25 mouse cellular contexts compared by ENCODE assay signal in the genomic region with DNA sequence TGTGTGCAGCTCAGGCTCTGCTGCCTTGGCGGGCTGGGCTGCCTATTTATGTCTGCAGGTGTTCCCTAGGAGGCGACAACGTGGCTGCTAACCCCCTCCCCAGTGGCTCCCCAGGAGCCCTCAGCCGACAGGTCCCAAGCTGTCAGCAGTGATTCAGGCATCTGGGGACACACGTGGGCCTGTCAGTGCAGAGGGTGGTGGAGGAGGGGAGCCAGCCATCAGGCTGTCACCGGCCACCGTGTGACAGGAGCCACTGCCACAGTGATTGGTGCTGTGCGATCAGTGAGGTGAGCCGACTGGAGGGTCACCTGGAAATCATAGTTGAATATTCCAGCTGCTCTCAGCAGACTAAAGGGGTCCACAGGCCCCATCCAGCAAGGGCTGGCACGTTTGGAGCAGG. TPM values are rescaled to one million over a fixed set of nuclear protein-coding genes. Genes with fewer than 3 reads are reported as not detected.
A peak's percentile ranks its signal among the peaks of the same experiment; 100 is the strongest.
DNase-seq lines count a peak whose midpoint lies in the region; ATAC-seq and TF ChIP-seq lines count a peak whose summit lies in the region.
"Had no signal": no experiment of that assay in that cellular context is flagged by ENCODE, and none has a peak within 500 bp of the region (broad histone marks: within the 10 kb centered on the region; RNA-seq: fewer than 3 reads in every experiment).

A gene (minus strand): TSS at position 3 of the 400 bp plus-strand sequence.

- ATAC-seq in forebrain, embryonic 11.5 days (replicated peaks; ENCODE audit: low FRiP score), result no peak
- no peak for ATAC-seq in hindbrain, embryonic 14.5 days (ENCODE audit: low FRiP score)
- no peak for ATAC-seq in neural tube, embryonic 15.5 days (ENCODE audit: low FRiP score)
- no peak for ATAC-seq in activated CD4-positive, CD25-positive, alpha-beta regulatory T cell, adult 4 months
- ATAC-seq: inflammation-experienced regulatory T-cells, adult 6 months had no signal

- no peak for TF ChIP-seq CTCF in layer of hippocampus, adult 2 months (conservative IDR thresholded peaks at IDR 0.05)

- H3K27ac ChIP-seq in forebrain, embryonic 10.5 days, result no peak within 1 kb of the TSS
- H3K27ac ChIP-seq in forebrain, embryonic 11.5 days (ENCODE audit: low read depth, low read length), result no peak within 1 kb of the TSS
- no peak within 1 kb of the TSS for H3K27ac ChIP-seq in hindbrain, embryonic 10.5 days
- no peak within 1 kb of the TSS for H3K27ac ChIP-seq in hindbrain, embryonic 14.5 days
- no peak within 1 kb of the TSS for H3K27ac ChIP-seq in neural tube, embryonic 15.5 days (replicated peaks)
- H3K27ac ChIP-seq in layer of hippocampus, adult 2 months, result no peak within 1 kb of the TSS
- H3K27ac ChIP-seq: heart, embryonic 15.5 days; liver, embryonic 14.5 days; neural tube, embryonic 12.5 days; stomach, embryonic 15.5 days had no signal

- DNase-seq in forebrain, embryonic 10.5 days (ENCODE audit: extremely low spot score, low spot score), result no peak
- DNase-seq in forebrain, embryonic 11.5 days (ENCODE audit: low spot score), result no peak
- no peak for DNase-seq in hindbrain, embryonic 10.5 days (ENCODE audit: low spot score)
- no peak for DNase-seq in hindbrain, embryonic 14.5 days (ENCODE audit: low spot score)
- DNase-seq in neural tube, embryonic 10.5 days (ENCODE audit: extremely low spot score, low spot score), result no peak
- no peak for DNase-seq in layer of hippocampus, adult 2 months (ENCODE audit: low spot score in 2 of 2)
- DNase-seq: adrenal gland, adult 2 months; cerebellum, adult 11 months; cerebellum, postnatal 14 days; embryo, embryonic 11 days; gastrocnemius, postnatal 14 days; kidney, adult 8-10 months; kidney, postnatal 4 days; layer of hippocampus, postnatal 36 days; left cerebral cortex, postnatal 4 days; spleen, adult 18-20 months; thymus, postnatal 25 days had no signal

- no peaks in the 10 kb centered on the region for H3K9me3 ChIP-seq in forebrain, embryonic 10.5 days
- no peaks in the 10 kb centered on the region for H3K9me3 ChIP-seq in forebrain, embryonic 11.5 days (ENCODE audit: control insufficient read depth, low read length)
- peaks cover 4% of the 10 kb centered on the region; the same call in 1 of the 2 replicates for H3K9me3 ChIP-seq in hindbrain, embryonic 10.5 days
- no peaks in the 10 kb centered on the region for H3K9me3 ChIP-seq in hindbrain, embryonic 14.5 days (ENCODE audit: control insufficient read depth, low read length)
- H3K9me3 ChIP-seq in neural tube, embryonic 15.5 days (replicated peaks), result no peaks in the 10 kb centered on the region
- H3K9me3 ChIP-seq: heart, embryonic 15.5 days; neural tube, embryonic 12.5 days; stomach, embryonic 15.5 days had no signal

- no peaks in the 10 kb centered on the region for H3K36me3 ChIP-seq in forebrain, embryonic 10.5 days (replicated peaks)
- no peaks in the 10 kb centered on the region for H3K36me3 ChIP-seq in forebrain, embryonic 11.5 days (ENCODE audit: control insufficient read depth, insufficient read depth, low read length)
- H3K36me3 ChIP-seq in hindbrain, embryonic 10.5 days, result no peaks in the 10 kb centered on the region
- no peaks in the 10 kb centered on the region for H3K36me3 ChIP-seq in hindbrain, embryonic 14.5 days (replicated peaks; ENCODE audit: control insufficient read depth, insufficient read depth)
- no peaks in the 10 kb centered on the region for H3K36me3 ChIP-seq in neural tube, embryonic 15.5 days
- H3K36me3 ChIP-seq: heart, embryonic 15.5 days; neural tube, embryonic 12.5 days; stomach, embryonic 15.5 days had no signal

- H3K27me3 ChIP-seq in forebrain, embryonic 10.5 days (ENCODE audit: poor library complexity, severe bottlenecking), result peaks cover 75% of the 10 kb centered on the region
- H3K27me3 ChIP-seq in forebrain, embryonic 11.5 days (ENCODE audit: control insufficient read depth, insufficient read depth, low read length), result peaks cover 52% of the 10 kb centered on the region
- H3K27me3 ChIP-seq in hindbrain, embryonic 10.5 days (ENCODE audit: insufficient read depth, poor library complexity, severe bottlenecking), result peaks cover 70% of the 10 kb centered on the region
- peaks cover 56% of the 10 kb centered on the region for H3K27me3 ChIP-seq in hindbrain, embryonic 14.5 days (ENCODE audit: control insufficient read depth, insufficient read depth, low read length)
- H3K27me3 ChIP-seq in neural tube, embryonic 15.5 days (replicated peaks), result peaks cover 64% of the 10 kb centered on the region

- no peak within 1 kb of the TSS for H3K9ac ChIP-seq in forebrain, embryonic 11.5 days (ENCODE audit: low read length)
- no peak within 1 kb of the TSS for H3K9ac ChIP-seq in hindbrain, embryonic 14.5 days
- no peak within 1 kb of the TSS for H3K9ac ChIP-seq in neural tube, embryonic 15.5 days (replicated peaks)
- H3K9ac ChIP-seq: liver, embryonic 14.5 days; stomach, embryonic 15.5 days had no signal

- 38% methylated on average over 10 of the region's 10 CpGs for WGBS in forebrain, embryonic 10.5 days
- WGBS in forebrain, embryonic 11.5 days, result 40% methylated on average over 10 of the region's 10 CpGs
- 38% methylated on average over 10 of the region's 10 CpGs for WGBS in hindbrain, embryonic 10.5 days
- WGBS in hindbrain, embryonic 14.5 days, result 38% methylated on average over 10 of the region's 10 CpGs
- WGBS in neural tube, embryonic 15.5 days, result 37% methylated on average over 10 of the region's 10 CpGs

- no peak within 1 kb of the TSS for H3K4me2 ChIP-seq in forebrain, embryonic 11.5 days (ENCODE audit: low read depth, low read length, severe bottlenecking)
- H3K4me2 ChIP-seq in hindbrain, embryonic 14.5 days (replicated peaks), result no peak within 1 kb of the TSS
- peak within 1 kb of the TSS; percentile 54; the same call in 1 of the 2 replicates for H3K4me2 ChIP-seq in neural tube, embryonic 15.5 days

- H3K4me1 ChIP-seq in forebrain, embryonic 10.5 days, result peaks cover 26% of the 10 kb centered on the region
- peaks cover 6% of the 10 kb centered on the region; the same call in 1 of the 2 replicates for H3K4me1 ChIP-seq in forebrain, embryonic 11.5 days (replicated peaks; ENCODE audit: control insufficient read depth, insufficient read depth, low read length)
- H3K4me1 ChIP-seq in hindbrain, embryonic 10.5 days (replicated peaks), result peaks cover 24% of the 10 kb centered on the region
- peaks cover 11% of the 10 kb centered on the region; the same call in 1 of the 2 replicates for H3K4me1 ChIP-seq in hindbrain, embryonic 14.5 days (replicated peaks; ENCODE audit: control insufficient read depth, insufficient read depth, low read length)
- H3K4me1 ChIP-seq in neural tube, embryonic 15.5 days, result peaks cover 18% of the 10 kb centered on the region

- peak within 1 kb of the TSS; percentile 44 for H3K4me3 ChIP-seq in forebrain, embryonic 10.5 days
- no peak within 1 kb of the TSS for H3K4me3 ChIP-seq in forebrain, embryonic 11.5 days (ENCODE audit: low read depth, low read length)
- H3K4me3 ChIP-seq in hindbrain, embryonic 10.5 days, result peak within 1 kb of the TSS; percentile 46; the same call in 1 of the 2 replicates
- H3K4me3 ChIP-seq in hindbrain, embryonic 14.5 days (replicated peaks; ENCODE audit: low read length), result no peak within 1 kb of the TSS
- H3K4me3 ChIP-seq in neural tube, embryonic 15.5 days (replicated peaks), result no peak within 1 kb of the TSS
- no peak within 1 kb of the TSS for H3K4me3 ChIP-seq in layer of hippocampus, adult 2 months

RNA-seq across cellular contexts. Expression of the gene that starts here (rescaled TPM):
- not detected in 2 replicates for polyA plus RNA-seq in forebrain, embryonic 10.5 days (2016; fragmentation: Nextera tagmentation; extraction: Ambion mirVana)
- polyA plus RNA-seq in forebrain, embryonic 11.5 days (2014; fragmentation: Nextera tagmentation; extraction: Ambion mirVana), result not detected in 2 replicates
- not detected in 2 replicates for polyA plus RNA-seq in hindbrain, embryonic 10.5 days (2016; fragmentation: Nextera tagmentation; extraction: Ambion mirVana)
- not detected in 2 replicates for polyA plus RNA-seq in hindbrain, embryonic 14.5 days (2014; fragmentation: Nextera tagmentation; extraction: Ambion mirVana)
- polyA plus RNA-seq in neural tube, embryonic 15.5 days (2015; fragmentation: Nextera tagmentation; extraction: Ambion mirVana), result not detected in 2 replicates
- not detected for polyA plus RNA-seq in activated CD4-positive, CD25-positive, alpha-beta regulatory T cell, adult 4 months (2017; shearing (Covaris generic))
- 1 to 10 TPM; 2.1 to 2.6 TPM for total RNA-seq in layer of hippocampus, adult 2 months (2021)
- total RNA-seq: adrenal gland, adult 2 months; gastrocnemius, postnatal 14 days had no signal
- polyA plus RNA-seq: adrenal gland, adult 2 months; heart, embryonic 15.5 days; inflammation-experienced regulatory T-cells, adult 6 months; liver, embryonic 14.5 days; lung, embryonic 16.5 days; neural tube, embryonic 12.5 days; stomach, embryonic 15.5 days had no signal

Comparison
In these comparisons a context has a peak if more than half of its experiments do, and no peak if none do; other contexts are left out.
1. H3K4me3 ChIP-seq: peak in forebrain, embryonic 10.5 days (single experiment) and hindbrain, embryonic 10.5 days (single experiment); none in forebrain, embryonic 11.5 days (single experiment), hindbrain, embryonic 14.5 days (single experiment), neural tube, embryonic 15.5 days (single experiment) and layer of hippocampus, adult 2 months (single experiment).